Mouse (Mus musculus) monocyte, adult 5-6 weeks (primary cell): Measurements from ENCODE around the gene Acap1. TPM values are rescaled to one million over a fixed set of nuclear protein-coding genes. Genes with fewer than 3 reads are reported as not detected.
A peak's percentile ranks its signal among the peaks of the same experiment; 100 is the strongest.

Experiments used
- ATAC-seq: fragments of 153-309, 156-312 bp; replicated peaks from 2 replicates; pipeline ENCODE4 v1.8.0; 2017; ENCODE audit warnings: mild to moderate bottlenecking; ENCODE audit not compliant: low TSS enrichment, insufficient number of reproducible peaks, severe bottlenecking, poor library complexity, low FRiP score
- total RNA-seq: library from RNA; stranded (forward); fragments of 200-1000, 200-491, 200-594 nt; gene quantifications from 3 replicates; pipeline ENCODE4 v1.2.3, GENCODE M21; 2017

Gene Acap1
- total RNA-seq, 1 experiment from 2014 or later, result 83.6 TPM

DNA sequence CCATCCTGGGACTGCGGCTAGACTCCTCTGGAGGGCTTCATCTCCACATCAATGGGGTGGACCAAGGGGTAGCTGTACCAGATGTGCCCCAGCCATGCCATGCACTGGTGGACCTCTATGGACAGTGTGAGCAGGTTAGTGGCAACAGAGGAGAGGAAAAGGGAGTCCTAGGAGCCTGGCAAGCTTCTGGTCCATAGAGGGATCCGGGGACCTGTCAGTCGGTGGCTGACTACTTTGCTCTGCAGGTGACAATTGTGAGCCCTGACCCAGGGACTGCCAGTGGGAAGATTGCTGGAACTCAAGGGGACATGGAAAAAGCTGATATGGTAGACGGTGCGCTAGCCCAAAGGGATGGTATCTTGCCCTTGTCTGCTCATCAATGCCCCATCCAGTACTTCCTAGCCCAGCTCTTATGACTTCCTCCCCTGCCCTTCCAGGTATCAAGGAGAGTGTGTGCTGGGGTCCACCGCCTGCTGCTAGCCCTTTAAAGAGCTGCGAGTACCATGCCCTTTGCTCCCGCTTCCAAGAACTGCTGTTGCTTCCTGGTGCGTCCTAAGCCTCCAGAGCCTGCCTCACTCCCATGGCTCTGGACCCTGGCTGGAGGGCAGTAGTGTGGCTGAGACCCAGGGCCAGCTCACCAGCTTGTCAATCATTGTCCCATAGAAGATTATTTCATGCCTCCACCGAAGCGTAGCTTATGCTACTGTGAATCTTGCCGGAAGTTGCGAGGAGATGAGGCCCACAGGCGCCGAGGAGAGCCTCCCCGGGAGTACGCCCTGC is 15.6 kb upstream of the Acap1 start:
- ATAC-seq, result no peak

DNA sequence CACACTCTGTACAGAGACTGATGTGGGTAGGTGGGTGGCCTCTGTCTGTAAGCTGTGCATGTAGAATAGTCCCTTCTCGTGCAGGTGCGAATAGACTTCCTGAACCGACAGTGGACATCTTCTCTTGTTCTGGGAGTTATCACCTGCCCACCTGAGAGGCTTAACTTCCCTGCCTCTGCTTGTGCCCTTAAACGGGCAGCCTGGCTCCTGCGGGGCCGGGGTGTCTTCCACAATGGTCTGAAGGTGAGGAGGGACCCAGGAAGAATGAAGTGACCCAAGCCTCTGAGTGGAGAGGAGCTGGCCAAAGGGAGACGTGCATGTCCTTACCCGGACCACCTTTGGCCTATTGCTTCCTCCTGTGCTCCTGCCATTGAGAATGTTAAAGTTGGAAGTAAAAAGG is 14.8 kb upstream of the Acap1 start:
- ATAC-seq, result no peak

DNA sequence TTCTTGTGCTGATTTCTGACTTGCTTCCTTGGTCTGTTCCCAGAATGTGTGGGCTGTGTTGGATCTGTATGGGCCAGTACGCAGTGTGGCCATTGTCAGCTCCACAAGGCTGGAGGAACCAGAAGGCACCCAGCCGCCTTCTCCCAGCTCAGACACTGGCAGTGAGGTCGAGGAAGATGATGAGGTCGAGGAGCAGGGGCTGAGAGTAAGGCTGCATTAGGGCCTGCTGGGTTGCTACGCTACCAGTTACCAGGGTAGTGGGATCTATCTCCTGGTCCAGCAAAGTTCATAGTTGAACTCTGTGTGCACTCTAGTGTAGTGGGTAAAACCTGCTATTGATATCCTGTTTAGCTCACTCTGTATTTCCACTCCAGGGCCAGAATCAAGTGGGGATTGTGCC is 13.8 kb upstream of the Acap1 start:
- ATAC-seq, result no peak

GRCm38 (mm10) chr11:69908645-69909044 is 13.3 kb upstream of the Acap1 start:
- ATAC-seq, result no peak

GRCm38 (mm10) chr11:69904311-69904710 is 9.0 kb upstream of the Acap1 start:
- ATAC-seq, result no peak

DNA sequence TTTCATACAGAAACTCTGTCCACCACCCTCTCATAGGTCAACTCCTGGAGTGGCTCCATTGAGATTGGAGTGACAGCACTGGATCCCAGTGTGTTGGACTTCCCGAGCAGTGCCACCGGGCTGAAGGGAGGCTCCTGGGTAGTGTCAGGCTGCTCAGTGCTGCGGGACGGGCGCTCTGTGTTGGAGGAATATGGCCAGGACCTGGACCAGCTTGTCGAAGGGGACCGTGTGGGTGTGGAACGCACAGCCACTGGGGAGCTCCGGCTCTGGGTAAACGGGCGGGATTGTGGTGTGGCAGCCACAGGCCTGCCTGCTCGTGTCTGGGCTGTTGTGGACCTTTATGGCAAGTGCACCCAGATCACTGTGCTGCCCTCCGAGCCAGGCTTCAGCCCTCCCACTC is 7.6 kb upstream of the Acap1 start:
- ATAC-seq, result no peak

- ATAC-seq, result no peak
Measured at GRCm38 (mm10) chr11:69901993-69902392, 6.7 kb upstream of the Acap1 start.

- ATAC-seq, result peak; percentile 76
Measured at GRCm38 (mm10) chr11:69901406-69901846, 6.1 kb upstream of the Acap1 start.

DNA sequence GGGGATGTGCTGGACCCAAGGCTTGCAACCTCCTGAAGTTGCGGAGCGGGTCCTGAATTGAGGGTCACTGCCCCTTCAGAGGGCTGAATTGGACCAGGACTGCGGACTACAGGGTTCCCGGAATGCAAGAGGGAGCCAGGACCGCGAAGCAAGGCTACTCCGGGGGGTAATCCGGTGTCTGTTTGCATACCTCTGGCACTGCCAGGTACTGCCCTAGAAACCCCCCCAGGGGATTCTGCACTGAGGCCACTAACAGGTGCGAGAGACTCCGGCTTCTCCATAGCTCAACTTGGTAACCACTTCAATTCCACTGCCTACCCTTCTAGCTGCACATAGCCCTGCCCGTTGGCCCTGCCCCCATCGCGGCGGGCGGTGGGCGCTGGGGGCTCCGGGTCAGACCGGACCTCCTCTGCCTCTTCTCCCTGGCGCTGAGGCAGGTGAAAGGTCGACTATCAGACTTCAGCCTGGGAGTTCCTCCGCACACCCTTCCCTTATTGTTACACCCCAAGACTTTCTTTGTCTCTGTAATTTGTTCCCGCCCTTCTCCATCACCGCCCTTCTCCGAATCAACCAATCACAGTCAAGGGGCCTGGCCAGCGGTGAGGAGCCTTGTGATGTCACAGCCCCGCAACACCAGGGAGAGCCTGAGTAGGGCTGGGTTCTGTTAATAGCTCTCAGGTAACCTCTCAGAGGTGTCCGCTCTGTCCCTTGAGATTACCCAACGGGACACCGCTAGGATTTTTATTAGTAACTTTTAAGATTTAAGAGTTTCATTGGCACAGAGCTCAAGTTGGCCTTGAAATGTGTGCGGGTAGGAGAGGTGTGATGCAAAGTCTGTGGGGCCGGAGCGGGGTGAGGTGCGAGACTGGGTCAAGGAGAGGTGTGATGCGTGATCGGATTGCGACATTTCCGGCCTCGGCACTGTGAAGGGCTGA is 5.4 kb upstream of the Acap1 start, which contains the start of the genes 2810408A11Rik and Neurl4:
TSS of gene 2810408A11Rik (minus strand) at position 517 of the 935 bp plus-strand sequence.
TSS of gene Neurl4 (plus strand) at position 602 of the 935 bp plus-strand sequence.
- peak; percentile 88 for ATAC-seq

GRCm38 (mm10) chr11:69899870-69900269 is 4.5 kb upstream of the Acap1 start:
- ATAC-seq, result no peak

DNA sequence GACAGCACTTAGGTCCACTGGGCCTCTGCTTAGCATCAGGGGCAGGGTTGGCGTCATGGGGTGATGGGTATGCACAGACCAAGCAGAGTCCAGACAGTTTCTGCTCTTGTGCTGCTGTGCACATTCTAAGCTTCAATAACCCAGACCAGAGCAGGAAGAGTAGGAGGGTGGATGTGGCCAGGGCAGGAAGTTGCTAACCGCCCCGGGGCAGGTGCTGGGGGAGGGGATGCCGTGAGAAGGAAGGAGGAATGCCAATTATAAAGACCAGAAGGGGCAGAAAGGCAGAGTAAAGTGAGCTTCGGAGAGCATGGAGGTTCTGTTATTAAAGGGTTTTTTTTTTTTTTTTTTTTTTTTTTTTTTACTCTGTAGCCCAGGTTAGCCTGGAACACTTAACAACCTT is 668 bp downstream of the Acap1 start:
- peak; percentile 78 for ATAC-seq

GRCm38 (mm10) chr11:69891482-69891881 is 3.9 kb downstream of the Acap1 start:
- ATAC-seq, result no peak

DNA sequence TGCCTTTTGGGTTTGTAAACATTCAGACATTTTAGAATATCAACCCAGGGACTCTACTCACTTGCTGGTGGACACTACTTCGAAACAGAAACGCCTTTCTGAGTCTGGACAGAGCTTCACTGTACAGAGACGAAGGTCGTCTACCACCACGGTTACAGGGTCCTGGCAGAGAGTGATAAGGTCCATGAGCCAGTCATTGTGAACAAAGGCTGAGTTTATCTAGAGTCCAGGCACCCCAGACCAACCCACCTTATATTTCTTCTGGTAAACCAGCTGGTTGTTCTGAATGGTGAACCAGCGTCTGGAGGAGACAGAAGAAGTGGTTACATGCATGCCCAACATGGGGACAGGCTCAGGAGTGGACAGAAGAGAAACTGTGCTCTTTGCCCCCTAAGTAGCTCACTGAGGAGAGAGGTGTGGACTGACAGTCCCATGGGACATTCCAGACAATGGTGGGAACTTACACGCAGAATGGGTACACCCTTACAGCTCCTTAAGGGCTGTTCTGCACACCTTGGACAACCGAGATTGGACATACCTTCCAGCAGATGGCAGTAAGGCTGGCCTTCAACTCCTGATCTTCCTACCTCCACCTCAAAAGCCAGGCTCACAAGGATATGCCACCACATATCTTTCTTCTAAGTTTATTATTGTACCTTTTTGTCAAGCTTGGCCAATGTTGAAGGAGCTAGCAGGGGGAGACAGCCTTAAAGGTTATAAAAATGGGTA is 8.3 kb downstream of the Acap1 start:
- no peak for ATAC-seq

GRCm38 (mm10) chr11:69884663-69885062 is 10.7 kb downstream of the Acap1 start:
- no peak for ATAC-seq

DNA sequence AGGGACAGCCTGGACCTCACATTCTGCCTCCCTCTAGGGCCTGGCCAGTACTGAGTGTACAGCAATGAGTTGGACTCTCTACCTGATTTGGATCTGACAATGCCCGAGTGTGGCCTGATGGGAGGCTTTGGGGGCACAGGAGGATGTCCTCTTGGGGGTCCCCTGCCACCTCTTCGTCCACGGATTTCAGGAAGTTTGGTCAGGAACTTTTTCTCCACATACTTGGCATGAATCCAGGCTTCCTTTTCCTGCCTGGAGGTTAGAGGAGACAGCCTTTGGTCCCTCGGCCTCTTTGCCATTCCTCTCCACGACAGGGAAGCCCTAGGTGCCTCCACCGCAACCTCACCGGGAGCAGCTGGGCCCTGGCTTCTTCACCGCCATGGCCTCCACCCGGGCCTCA is 11.1 kb downstream of the Acap1 start:
- ATAC-seq, result no peak

DNA sequence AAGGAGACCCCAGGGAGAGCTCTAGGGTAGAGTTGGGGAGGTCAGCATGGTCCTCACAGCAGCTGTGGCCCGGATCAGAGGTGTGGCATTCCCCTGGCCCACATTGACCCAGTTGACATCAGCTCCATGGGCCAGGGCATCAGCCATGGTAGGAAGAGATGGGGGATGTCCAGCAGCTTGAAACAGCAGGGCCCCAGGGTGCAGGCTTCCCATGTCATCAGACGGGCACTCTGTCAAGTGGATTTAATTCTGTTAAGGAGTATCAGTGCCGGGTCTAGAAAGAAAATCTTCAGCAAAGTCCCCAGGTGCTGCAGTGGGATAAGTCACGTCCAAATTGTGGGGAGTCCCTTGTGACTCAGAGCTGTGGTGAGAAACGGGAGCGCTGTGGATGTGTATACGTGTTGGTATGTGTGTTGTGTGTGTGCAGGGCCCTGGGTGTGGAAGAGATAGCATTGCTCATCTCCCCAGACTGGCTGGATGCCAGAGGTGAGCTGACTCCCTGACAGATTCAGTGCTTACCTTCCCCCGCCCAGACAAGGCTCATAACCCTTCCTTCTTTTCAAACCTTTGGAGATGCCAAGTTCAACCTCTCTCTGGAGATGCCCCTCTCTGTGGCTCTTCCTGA is 11.7 kb downstream of the Acap1 start:
- ATAC-seq, result no peak

GRCm38 (mm10) chr11:69883066-69883465 is 12.3 kb downstream of the Acap1 start:
- ATAC-seq, result no peak

DNA sequence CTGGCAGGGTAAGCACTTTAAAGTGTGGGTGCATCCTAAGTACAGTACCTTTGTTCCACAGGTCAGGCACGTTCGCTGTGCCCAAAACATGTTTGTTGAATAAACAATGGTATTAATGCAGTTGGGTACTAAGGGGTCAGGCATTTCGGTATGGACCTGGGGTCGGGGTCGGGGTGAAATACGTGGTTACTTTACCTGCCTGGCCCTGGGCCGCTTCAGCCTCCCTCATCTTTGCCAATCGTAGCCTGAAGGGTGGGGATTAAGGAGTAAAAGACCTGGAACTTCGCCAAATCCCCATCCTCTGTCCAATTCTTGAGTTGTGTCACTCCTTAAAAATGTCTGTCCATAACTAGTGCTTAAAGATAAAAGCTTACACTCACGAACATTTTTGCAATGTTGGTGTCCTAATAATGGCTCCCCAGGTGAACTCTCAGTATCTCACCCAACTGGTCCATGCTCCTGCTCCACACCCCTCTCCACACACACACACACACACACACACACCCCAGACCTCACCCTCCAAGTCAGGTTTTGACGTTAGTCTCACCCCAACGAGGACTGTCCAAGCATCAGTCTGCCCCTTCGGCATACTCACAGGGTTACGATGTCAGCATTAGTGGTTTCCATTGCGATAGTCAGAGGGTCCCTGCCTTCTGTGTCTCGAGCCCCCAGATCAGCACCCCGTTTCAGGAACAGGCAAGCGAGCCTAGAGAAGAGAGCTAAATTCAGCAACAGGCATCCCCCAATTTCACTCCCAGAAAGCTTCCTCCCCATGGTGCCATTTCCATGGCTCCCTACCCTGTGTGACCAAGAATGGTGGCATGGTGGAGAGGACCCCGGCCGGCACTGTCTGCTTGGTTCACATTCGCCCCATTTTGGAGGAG is 13.3 kb downstream of the Acap1 start:
- no peak for ATAC-seq
